Mouse (Mus musculus) erythroblast, embryonic 14.5 days (primary cell): ENCODE measurements around the gene Mpdu1.

Source experiments
- GATA1 ChIP-seq: IDR thresholded peaks from 2 replicates; pipeline ENCODE4 v1.6.1; 2012; ENCODE audit warnings: low read length, inconsistent platforms, mixed read lengths
- TAL1 ChIP-seq: IDR thresholded peaks from 3 replicates; pipeline ENCODE4 v1.6.1; 2012; ENCODE audit warnings: low read length, inconsistent platforms, mixed read lengths

DNA sequence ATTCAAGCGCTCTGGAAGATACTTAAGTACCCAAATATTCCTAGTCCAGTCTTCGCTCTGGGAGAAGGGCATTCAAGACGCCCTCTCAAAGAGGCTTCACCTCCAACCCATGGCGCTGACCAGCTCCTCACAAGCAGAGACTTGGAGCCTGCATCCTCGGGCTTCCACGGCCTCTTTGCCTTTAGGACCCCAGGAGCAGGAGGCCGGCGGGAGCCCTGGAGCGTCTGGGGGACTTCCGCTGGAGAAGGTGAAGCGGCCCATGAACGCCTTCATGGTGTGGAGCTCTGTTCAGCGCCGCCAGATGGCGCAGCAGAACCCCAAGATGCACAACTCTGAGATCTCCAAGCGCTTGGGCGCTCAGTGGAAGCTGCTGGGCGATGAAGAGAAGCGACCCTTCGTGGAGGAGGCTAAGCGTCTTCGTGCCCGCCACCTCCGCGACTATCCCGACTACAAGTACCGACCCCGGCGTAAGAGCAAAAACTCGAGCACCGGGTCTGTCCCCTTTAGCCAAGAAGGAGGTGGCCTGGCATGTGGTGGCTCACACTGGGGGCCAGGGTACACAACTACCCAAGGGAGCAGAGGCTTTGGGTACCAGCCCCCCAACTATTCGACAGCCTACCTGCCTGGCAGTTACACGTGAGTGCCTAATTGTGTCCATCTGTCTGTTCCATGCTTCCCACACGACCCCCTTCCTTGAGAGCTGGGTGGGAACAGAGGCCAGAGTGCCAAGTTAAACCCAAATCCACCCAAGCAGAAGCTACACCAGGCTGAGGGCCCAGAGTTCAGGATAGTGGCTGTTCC is 7.0 kb downstream of the Mpdu1 start, which contains the start of gene Sox15:
- TF ChIP-seq GATA1 (no peak), TAL1 (no peak)
